Mouse (Mus musculus) midbrain, embryonic 13.5 days (tissue): ENCODE measurements around the gene Armc5. TPM values are rescaled to one million over a fixed set of nuclear protein-coding genes. Genes with fewer than 3 reads are reported as not detected.
A peak's percentile ranks its signal among the peaks of the same experiment; 100 is the strongest.

Experiments
- ATAC-seq: fragments of 200-750 bp; cut with Nextera tagmentation; 2 replicates; pipeline ENCODE4 v1.8.0; 2017; ENCODE audit warnings: mild to moderate bottlenecking, moderate TSS enrichment, moderate library complexity
- H3K27ac ChIP-seq: fragments of 300-500 bp; sonication (generic); 2 replicates; pipeline ENCODE4 v1.5.1; 2015; ENCODE audit warnings: inconsistent platforms, mild to moderate bottlenecking, moderate library complexity
- H3K27me3 ChIP-seq: fragments of 300-500 bp; sonication (generic); 2 replicates; pipeline ENCODE4 v1.6.1; 2015; ENCODE audit warnings: mild to moderate bottlenecking, inconsistent platforms
- H3K36me3 ChIP-seq: fragments of 300-500 bp; sonication (generic); 2 replicates; pipeline ENCODE4 v1.6.1; 2015; ENCODE audit warnings: mild to moderate bottlenecking, inconsistent platforms
- H3K4me1 ChIP-seq: fragments of 300-500 bp; sonication (generic); replicated peaks from 2 replicates; pipeline ENCODE4 v1.6.1; 2015; ENCODE audit warnings: inconsistent platforms
- H3K4me2 ChIP-seq: fragments of 300-500 bp; sonication (generic); replicated peaks from 2 replicates; pipeline ENCODE4 v1.6.1; 2015; ENCODE audit warnings: moderate library complexity, mild to moderate bottlenecking, inconsistent platforms
- H3K4me3 ChIP-seq: fragments of 300-500 bp; sonication (generic); replicated peaks from 2 replicates; pipeline ENCODE4 v1.5.1; 2015; ENCODE audit warnings: mild to moderate bottlenecking, inconsistent platforms
- H3K9ac ChIP-seq: fragments of 300-500 bp; sonication (generic); replicated peaks from 2 replicates; pipeline ENCODE4 v1.6.1; 2015; ENCODE audit warnings: mild to moderate bottlenecking, inconsistent platforms
- H3K9me3 ChIP-seq: fragments of 300-500 bp; sonication (generic); 2 replicates; pipeline ENCODE4 v1.6.1; 2016; ENCODE audit warnings: mild to moderate bottlenecking, inconsistent platforms
- WGBS: fragments of 180-500 bp; shearing (Covaris S2); methylation state at CpG from one replicate; pipeline ENCODE4 v1.1.7; 2015; 5-methylcytosine and 5-hydroxymethylcytosine counted together
- polyA plus RNA-seq: library from polyadenylated mRNA; unstranded; fragments of >200 nt; fragmentation: Nextera tagmentation; extraction: Ambion mirVana; gene quantifications from 2 replicates; pipeline ENCODE4 v1.2.1, GENCODE M21; 2015

The Armc5 gene
- polyA plus RNA-seq, 1 experiment from 2014 or later = 13.9 TPM

GRCm38 (mm10) chr7:128236426-128236825 lies 716 bp upstream of the Armc5 start:
- no peaks in the 10 kb centered on the region for H3K9me3 ChIP-seq
- peaks cover 19% of the 10 kb centered on the region for H3K4me1 ChIP-seq
- peaks cover 20% of the 10 kb centered on the region for H3K36me3 ChIP-seq
- no peaks in the 10 kb centered on the region for H3K27me3 ChIP-seq
- ATAC-seq = no peak
- WGBS = 96% methylated on average over 13 of the region's 13 CpGs
- H3K27ac ChIP-seq = no peak overlapping the region
- H3K4me3 ChIP-seq = no peak overlapping the region
- H3K9ac ChIP-seq = peak overlapping the region; percentile 76; the same call in 1 of the 2 replicates
- H3K4me2 ChIP-seq = peak overlapping the region; percentile 90

- under 1% methylated on average over 25 of the region's 25 CpGs for WGBS
- peaks cover 19% of the 10 kb centered on the region for H3K4me1 ChIP-seq
- peak overlapping the region; percentile 97 for H3K27ac ChIP-seq
- peak overlapping the region; percentile 90 for H3K4me2 ChIP-seq
- H3K27me3 ChIP-seq = no peaks in the 10 kb centered on the region
- ATAC-seq = peak; percentile 68
- peak overlapping the region; percentile 76 for H3K9ac ChIP-seq
- H3K36me3 ChIP-seq = peaks cover 30% of the 10 kb centered on the region
- H3K9me3 ChIP-seq = no peaks in the 10 kb centered on the region
- H3K4me3 ChIP-seq = peak overlapping the region; percentile 69
Measured at GRCm38 (mm10) chr7:128237593-128237926, 418 bp downstream of the Armc5 start.

- peak; percentile 91 for ATAC-seq
- under 1% methylated on average over 72 of the region's 72 CpGs for WGBS
- peak within 1 kb of the TSS; percentile 90 for H3K4me2 ChIP-seq
- H3K9ac ChIP-seq = peak within 1 kb of the TSS; percentile 76
- no peaks in the 10 kb centered on the region for H3K27me3 ChIP-seq
- H3K36me3 ChIP-seq = peaks cover 36% of the 10 kb centered on the region
- H3K4me3 ChIP-seq = peak within 1 kb of the TSS; percentile 69
- peak within 1 kb of the TSS; percentile 97 for H3K27ac ChIP-seq
- no peaks in the 10 kb centered on the region for H3K9me3 ChIP-seq
- peaks cover 19% of the 10 kb centered on the region for H3K4me1 ChIP-seq
Measured at GRCm38 (mm10) chr7:128237927-128238778, 1.0 kb downstream of the Armc5 start, which contains the start of gene 9130023H24Rik. Gene 9130023H24Rik, minus strand, starts transcription at chr7:128238031.

- peak overlapping the region; percentile 90 for H3K4me2 ChIP-seq
- peaks cover 40% of the 10 kb centered on the region for H3K36me3 ChIP-seq
- H3K9me3 ChIP-seq = no peaks in the 10 kb centered on the region
- WGBS = 25% methylated on average over 4 of the region's 4 CpGs
- H3K4me3 ChIP-seq = peak overlapping the region; percentile 69
- H3K4me1 ChIP-seq = peaks cover 19% of the 10 kb centered on the region
- no peak overlapping the region; the same call in 1 of the 2 replicates for H3K27ac ChIP-seq
- H3K27me3 ChIP-seq = 0 out of 2 replicates have a peak, but pooled peaks cover under 1% of the 10 kb centered on the region
- no peak for ATAC-seq
- no peak overlapping the region for H3K9ac ChIP-seq
Measured at GRCm38 (mm10) chr7:128238991-128239390, 1.8 kb downstream of the Armc5 start.

- ATAC-seq = no peak
- Histone ChIP-seq H3K9me3 (no peaks in the 10 kb centered on the region), H3K9ac (peak overlapping the region; percentile 3; the same call in 1 of the 2 replicates), H3K4me3 (no peak overlapping the region), H3K4me2 (no peak overlapping the region), H3K36me3 (peaks cover 50% of the 10 kb centered on the region), H3K4me1 (peaks cover 19% of the 10 kb centered on the region), H3K27ac (no peak overlapping the region), H3K27me3 (peaks cover 8% of the 10 kb centered on the region; the same call in 1 of the 2 replicates)
- 95% methylated on average over 27 of the region's 27 CpGs for WGBS
Measured at GRCm38 (mm10) chr7:128240131-128240784, 3.1 kb downstream of the Armc5 start.

- H3K4me1 ChIP-seq = peaks cover 26% of the 10 kb centered on the region
- H3K36me3 ChIP-seq = peaks cover 47% of the 10 kb centered on the region
- H3K27ac ChIP-seq = no peak overlapping the region
- H3K9me3 ChIP-seq = no peaks in the 10 kb centered on the region
- no peak for ATAC-seq
- no peak overlapping the region for H3K9ac ChIP-seq
- 93% methylated on average over 16 of the region's 16 CpGs for WGBS
- H3K4me2 ChIP-seq = no peak overlapping the region
- no peak overlapping the region for H3K4me3 ChIP-seq
- H3K27me3 ChIP-seq = peaks cover 10% of the 10 kb centered on the region; the same call in 1 of the 2 replicates
Measured at GRCm38 (mm10) chr7:128242331-128242730, 5.2 kb downstream of the Armc5 start.

GRCm38 (mm10) chr7:128243921-128244320 lies 6.8 kb downstream of the Armc5 start:
- Histone ChIP-seq H3K27me3 (peaks cover 19% of the 10 kb centered on the region; the same call in 1 of the 2 replicates), H3K27ac (no peak overlapping the region), H3K9me3 (no peaks in the 10 kb centered on the region), H3K4me2 (no peak overlapping the region), H3K4me1 (peaks cover 25% of the 10 kb centered on the region), H3K36me3 (peaks cover 47% of the 10 kb centered on the region), H3K9ac (0 out of 2 replicates have a peak overlapping the region, but pooled peaks have one; percentile 23), H3K4me3 (no peak overlapping the region)
- 52% methylated on average over 10 of the region's 10 CpGs for WGBS
- no peak for ATAC-seq

- Histone ChIP-seq H3K4me3 (no peak overlapping the region), H3K9me3 (no peaks in the 10 kb centered on the region), H3K4me1 (peaks cover 19% of the 10 kb centered on the region), H3K36me3 (peaks cover 47% of the 10 kb centered on the region), H3K27me3 (peaks cover 22% of the 10 kb centered on the region; the same call in 1 of the 2 replicates), H3K27ac (no peak overlapping the region), H3K4me2 (no peak overlapping the region), H3K9ac (peak overlapping the region; percentile 23; the same call in 1 of the 2 replicates)
- no peak for ATAC-seq
- 75% methylated on average over 18 of the region's 18 CpGs for WGBS
Measured at GRCm38 (mm10) chr7:128244410-128245025, 7.4 kb downstream of the Armc5 start.

- WGBS = 85% methylated on average over 4 of the region's 4 CpGs
- H3K27ac ChIP-seq = no peak overlapping the region
Measured at GRCm38 (mm10) chr7:128245547-128245946, 8.4 kb downstream of the Armc5 start.

GRCm38 (mm10) chr7:128246496-128247391 lies 9.6 kb downstream of the Armc5 start, which contains the start of gene Tgfb1i1:
Gene Tgfb1i1, plus strand, starts transcription at chr7:128246812.
- peak within 1 kb of the TSS; percentile 65 for H3K9ac ChIP-seq
- H3K4me3 ChIP-seq = peak within 1 kb of the TSS; percentile 42
- peak; percentile 55 for ATAC-seq
- H3K36me3 ChIP-seq = peaks cover 27% of the 10 kb centered on the region
- H3K4me1 ChIP-seq = peaks cover 16% of the 10 kb centered on the region
- H3K9me3 ChIP-seq = no peaks in the 10 kb centered on the region
- H3K4me2 ChIP-seq = peak within 1 kb of the TSS; percentile 62
- 1% methylated on average over 28 of the region's 30 CpGs for WGBS
- H3K27ac ChIP-seq = peak within 1 kb of the TSS; percentile 76
- peaks cover 37% of the 10 kb centered on the region for H3K27me3 ChIP-seq

More at GRCm38 (mm10) chr7:128245547-128245946, 8.4 kb downstream of the Armc5 start:
- H3K9me3 ChIP-seq = no peaks in the 10 kb centered on the region
- no peak for ATAC-seq
- peak overlapping the region; percentile 42; the same call in 1 of the 2 replicates for H3K9ac ChIP-seq
- peaks cover 39% of the 10 kb centered on the region for H3K36me3 ChIP-seq
- peaks cover 28% of the 10 kb centered on the region for H3K27me3 ChIP-seq
- peaks cover 16% of the 10 kb centered on the region for H3K4me1 ChIP-seq
- no peak overlapping the region for H3K4me2 ChIP-seq
- no peak overlapping the region for H3K4me3 ChIP-seq

- peaks cover 21% of the 10 kb centered on the region for H3K36me3 ChIP-seq
- peaks cover 22% of the 10 kb centered on the region for H3K4me1 ChIP-seq
Measured at GRCm38 (mm10) chr7:128247443-128247842, 10.3 kb downstream of the Armc5 start.

More at GRCm38 (mm10) chr7:128247443-128247842, 10.3 kb downstream of the Armc5 start:
- Histone ChIP-seq H3K4me3 (peak overlapping the region; percentile 42), H3K9me3 (no peaks in the 10 kb centered on the region), H3K27me3 (peaks cover 42% of the 10 kb centered on the region), H3K4me2 (peak overlapping the region; percentile 62), H3K9ac (peak overlapping the region; percentile 65), H3K27ac (peak overlapping the region; percentile 76; the same call in 1 of the 2 replicates)
- WGBS = 4% methylated on average over 13 of the region's 13 CpGs
- peak; percentile 80 for ATAC-seq
